8 mouse cellular contexts compared by ENCODE assay signal in the genomic region with DNA sequence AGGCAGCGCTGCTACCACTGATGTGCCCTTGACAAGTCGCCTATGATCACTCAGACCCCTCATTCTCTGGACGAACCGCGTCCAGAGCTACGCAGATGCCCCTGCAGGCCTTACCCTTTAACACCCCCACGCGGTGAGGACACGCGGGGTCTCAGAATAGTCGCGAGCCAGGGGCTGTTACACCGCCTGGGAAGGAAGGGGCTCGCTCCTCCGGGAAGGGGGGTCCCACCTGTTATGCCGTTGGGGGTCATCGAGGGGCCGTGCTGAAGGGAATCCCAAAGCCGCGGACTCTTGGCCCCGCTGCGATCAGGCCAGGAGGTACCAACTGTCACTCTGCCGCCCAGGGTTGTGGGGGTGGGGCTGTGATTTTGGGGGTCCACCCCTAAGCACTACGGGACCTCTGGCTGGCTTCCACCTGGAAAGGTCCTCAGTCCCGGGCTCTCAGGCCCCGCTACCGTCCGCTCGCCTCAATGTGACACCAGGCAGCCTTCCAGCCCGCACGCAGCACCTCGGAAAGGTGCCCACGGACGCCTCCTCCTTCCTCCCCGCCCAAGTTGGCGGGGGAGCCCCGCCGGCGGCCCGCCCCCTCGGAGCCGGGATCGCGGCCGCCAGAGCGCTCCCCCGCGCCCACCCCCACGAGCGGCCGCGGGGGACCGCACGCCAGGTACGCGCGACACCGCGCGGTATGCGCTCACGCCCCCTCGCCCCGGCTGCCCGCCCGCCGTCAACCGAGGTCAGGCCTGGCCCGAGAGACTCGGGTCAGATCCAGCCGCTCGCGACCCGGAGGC. TPM values are rescaled to one million over a fixed set of nuclear protein-coding genes. Genes with fewer than 3 reads are reported as not detected.
DNase-seq lines count a peak whose midpoint lies in the region; ATAC-seq lines count a peak whose summit lies in the region.

No protein-coding gene starts in this region.

- peak; percentile 55 for DNase-seq in urinary bladder, adult 2 months (ENCODE audit: low spot score)
- no peak for DNase-seq in urinary bladder, postnatal 10 days (ENCODE audit: low spot score)
- peak; percentile 53 for DNase-seq in limb, embryonic 11.5 days (ENCODE audit: low spot score)
- peak; percentile 59 for DNase-seq in midbrain, embryonic 14.5 days
- DNase-seq in spleen, postnatal 36 days (ENCODE audit: low spot score in 2 of 2) = peak; percentile 29 to 32

- no peaks in the 10 kb centered on the region for H3K9me3 ChIP-seq in intestine, embryonic 15.5 days
- 0 out of 2 replicates have a peak, but pooled peaks cover 2% of the 10 kb centered on the region for H3K9me3 ChIP-seq in limb, embryonic 11.5 days (ENCODE audit: control insufficient read depth, low read length)
- no peaks in the 10 kb centered on the region for H3K9me3 ChIP-seq in midbrain, embryonic 14.5 days (ENCODE audit: control insufficient read depth, low read length)

- H3K9ac ChIP-seq in intestine, embryonic 15.5 days = peak overlapping the region; percentile 86
- peak overlapping the region; percentile 85 for H3K9ac ChIP-seq in limb, embryonic 11.5 days (ENCODE audit: low read length)
- H3K9ac ChIP-seq in midbrain, embryonic 14.5 days (replicated peaks; ENCODE audit: low read length) = peak overlapping the region; percentile 88

- 2% methylated on average over 57 of the region's 74 CpGs for WGBS in intestine, embryonic 15.5 days
- under 1% methylated on average over 66 of the region's 74 CpGs for WGBS in limb, embryonic 11.5 days
- under 1% methylated on average over 74 of the region's 74 CpGs for WGBS in midbrain, embryonic 14.5 days

- peak overlapping the region; percentile 80 for H3K4me3 ChIP-seq in intestine, embryonic 15.5 days (replicated peaks)
- H3K4me3 ChIP-seq in limb, embryonic 11.5 days (ENCODE audit: low read depth, low read length) = peak overlapping the region; percentile 73
- H3K4me3 ChIP-seq in midbrain, embryonic 14.5 days (replicated peaks; ENCODE audit: low read depth, low read length) = peak overlapping the region; percentile 78

- H3K27ac ChIP-seq in intestine, embryonic 15.5 days = peak overlapping the region; percentile 95
- no peak overlapping the region for H3K27ac ChIP-seq in limb, embryonic 11.5 days (replicated peaks; ENCODE audit: low read depth, low read length)
- H3K27ac ChIP-seq in midbrain, embryonic 14.5 days (replicated peaks; ENCODE audit: low read depth, low read length) = peak overlapping the region; percentile 97

- peaks cover 15% of the 10 kb centered on the region for H3K4me1 ChIP-seq in intestine, embryonic 15.5 days (replicated peaks)
- peaks cover 9% of the 10 kb centered on the region; the same call in 1 of the 2 replicates for H3K4me1 ChIP-seq in limb, embryonic 11.5 days (ENCODE audit: control insufficient read depth, insufficient read depth, low read length)
- H3K4me1 ChIP-seq in midbrain, embryonic 14.5 days (ENCODE audit: control insufficient read depth, insufficient read depth, low read length) = peaks cover 14% of the 10 kb centered on the region

- peak overlapping the region; percentile 95 for H3K4me2 ChIP-seq in intestine, embryonic 15.5 days (replicated peaks)
- H3K4me2 ChIP-seq in limb, embryonic 11.5 days (ENCODE audit: low read depth, severe bottlenecking) = peak overlapping the region; percentile 98
- peak overlapping the region; percentile 88 for H3K4me2 ChIP-seq in midbrain, embryonic 14.5 days (ENCODE audit: low read length)

- H3K27me3 ChIP-seq in intestine, embryonic 15.5 days (replicated peaks) = no peaks in the 10 kb centered on the region
- 0 out of 2 replicates have a peak, but pooled peaks cover 3% of the 10 kb centered on the region for H3K27me3 ChIP-seq in limb, embryonic 11.5 days (ENCODE audit: control insufficient read depth, insufficient read depth, low read length)
- H3K27me3 ChIP-seq in midbrain, embryonic 14.5 days (ENCODE audit: control insufficient read depth, insufficient read depth, low read length) = no peaks in the 10 kb centered on the region

- 0 out of 2 replicates have a peak, but pooled peaks have one; percentile 8 for ATAC-seq in common myeloid progenitor, adult 5-6 weeks (replicated peaks; ENCODE audit: low read depth, poor library complexity, severe bottlenecking)
- 0 out of 2 replicates have a peak, but pooled peaks have one; percentile 8 for ATAC-seq in granulocyte monocyte progenitor cell, adult 5-6 weeks (replicated peaks; ENCODE audit: poor library complexity, severe bottlenecking)
- peak; percentile 44 for ATAC-seq in intestine, embryonic 15.5 days
- ATAC-seq in limb, embryonic 11.5 days (ENCODE audit: insufficient number of reproducible peaks, low FRiP score, low TSS enrichment, low read depth) = peak; percentile 22
- peak; percentile 14 for ATAC-seq in midbrain, embryonic 14.5 days (ENCODE audit: low FRiP score, low TSS enrichment)

- no peaks in the 10 kb centered on the region for H3K36me3 ChIP-seq in intestine, embryonic 15.5 days
- no peaks in the 10 kb centered on the region for H3K36me3 ChIP-seq in limb, embryonic 11.5 days (ENCODE audit: control insufficient read depth, insufficient read depth, low read length)
- H3K36me3 ChIP-seq in midbrain, embryonic 14.5 days (ENCODE audit: control insufficient read depth, insufficient read depth, low read length) = no peaks in the 10 kb centered on the region

RNA-seq across cellular contexts. Expression of gene Sgms1, which starts 1.9 kb away (rescaled TPM):
- 22.2 and 26.6 TPM in 2 replicates for polyA plus RNA-seq in urinary bladder, adult 2 months (2012; rRNA removed)
- 57.7 and 83.4 TPM in 2 replicates for total RNA-seq in common myeloid progenitor, adult 5-6 weeks (2017)
- total RNA-seq in granulocyte monocyte progenitor cell, adult 5-6 weeks (2014; fragmentation: Nextera tagmentation) = 14.6 and 21.0 TPM in 2 replicates
- 13.2 and 18.1 TPM in 2 replicates for total RNA-seq in granulocyte monocyte progenitor cell, adult 5-6 weeks (2017)
- polyA plus RNA-seq in intestine, embryonic 15.5 days (2015; fragmentation: Nextera tagmentation; extraction: Ambion mirVana) = 35.3 and 37.1 TPM in 2 replicates
- 13.5 and 14.9 TPM in 2 replicates for polyA plus RNA-seq in limb, embryonic 11.5 days (2014; fragmentation: Nextera tagmentation; extraction: Ambion mirVana)
- 12.3 and 13.8 TPM in 2 replicates for polyA plus RNA-seq in midbrain, embryonic 14.5 days (2014; fragmentation: Nextera tagmentation; extraction: Ambion mirVana)
